Mouse (Mus musculus) mesoderm, embryonic 11.5 days (tissue): Measurements from ENCODE around the gene Npc2.

Source experiments
- DNase-seq: peaks from one replicate; pipeline ENCODE4 v3.0.0-alpha.2; 2012; ENCODE audit warnings: low read depth, low spot score

The Npc2 gene

GRCm38 (mm10) chr12:84784604-84785381 is 11.8 kb upstream of the Npc2 start:
- peak; percentile 93 for DNase-seq

- DNase-seq: no peak
Measured at GRCm38 (mm10) chr12:84776229-84776628, 3.3 kb upstream of the Npc2 start.

GRCm38 (mm10) chr12:84774376-84774775 is 1.4 kb upstream of the Npc2 start:
- no peak for DNase-seq

- DNase-seq: no peak
Measured at GRCm38 (mm10) chr12:84773476-84773875, 524 bp upstream of the Npc2 start.

- peak; percentile 70 for DNase-seq
Measured at GRCm38 (mm10) chr12:84771981-84772520, 901 bp downstream of the Npc2 start.

GRCm38 (mm10) chr12:84769624-84770023 is 3.3 kb downstream of the Npc2 start:
- no peak for DNase-seq

- DNase-seq: no peak
Measured at GRCm38 (mm10) chr12:84767510-84767909, 5.4 kb downstream of the Npc2 start.

- no peak for DNase-seq
Measured at GRCm38 (mm10) chr12:84766113-84766735, 6.7 kb downstream of the Npc2 start.

GRCm38 (mm10) chr12:84765506-84765905 is 7.4 kb downstream of the Npc2 start:
- no peak for DNase-seq

- no peak for DNase-seq
Measured at GRCm38 (mm10) chr12:84764756-84765155, 8.2 kb downstream of the Npc2 start.

- no peak for DNase-seq
Measured at GRCm38 (mm10) chr12:84763577-84764218, 9.3 kb downstream of the Npc2 start.

GRCm38 (mm10) chr12:84762532-84762931 is 10.4 kb downstream of the Npc2 start:
- no peak for DNase-seq

GRCm38 (mm10) chr12:84759063-84759462 is 13.9 kb downstream of the Npc2 start:
- peak; percentile 49 for DNase-seq

GRCm38 (mm10) chr12:84756016-84756415 is 16.9 kb downstream of the Npc2 start:
- DNase-seq: no peak

GRCm38 (mm10) chr12:84755008-84755695 is 17.8 kb downstream of the Npc2 start:
- DNase-seq: peak; percentile 68

- peak; percentile 58 for DNase-seq
Measured at GRCm38 (mm10) chr12:84752131-84752977, 20.6 kb downstream of the Npc2 start.

- peak; percentile 23 for DNase-seq
Measured at GRCm38 (mm10) chr12:84750661-84751060, 22.3 kb downstream of the Npc2 start.

GRCm38 (mm10) chr12:84748134-84748533 is 24.8 kb downstream of the Npc2 start:
- no peak for DNase-seq

GRCm38 (mm10) chr12:84745700-84746099 is 27.3 kb downstream of the Npc2 start:
- DNase-seq: no peak

- no peak for DNase-seq
Measured at GRCm38 (mm10) chr12:84743496-84743895, 29.5 kb downstream of the Npc2 start.

GRCm38 (mm10) chr12:84733366-84733765 is 39.6 kb downstream of the Npc2 start:
- DNase-seq: no peak
